Mouse (Mus musculus): Measurements from ENCODE around the gene Sfta2.

Gene Sfta2

DNA sequence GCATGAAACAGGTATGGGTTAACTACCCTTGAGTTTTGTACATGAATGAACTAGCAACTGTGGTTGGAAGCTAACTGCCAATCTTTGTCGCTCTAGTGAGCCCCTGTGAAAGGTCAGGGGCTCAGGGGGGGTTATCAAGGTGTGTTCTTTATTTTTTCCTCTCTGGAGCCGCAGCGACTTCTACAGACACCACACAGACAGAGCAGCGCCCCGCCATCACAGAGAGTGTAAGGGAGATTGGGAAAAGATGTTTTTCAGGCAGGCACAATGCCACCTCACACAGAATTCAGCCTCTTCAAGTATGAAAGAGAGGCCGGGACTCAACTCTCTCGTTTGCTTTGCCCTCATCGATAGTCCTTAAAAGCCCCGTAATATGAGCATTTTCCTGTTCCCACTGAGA lies 9.2 kb upstream of the Sfta2 start:
- DNase-seq (ENCODE audit: low read depth, low spot score) = no peak

DNA sequence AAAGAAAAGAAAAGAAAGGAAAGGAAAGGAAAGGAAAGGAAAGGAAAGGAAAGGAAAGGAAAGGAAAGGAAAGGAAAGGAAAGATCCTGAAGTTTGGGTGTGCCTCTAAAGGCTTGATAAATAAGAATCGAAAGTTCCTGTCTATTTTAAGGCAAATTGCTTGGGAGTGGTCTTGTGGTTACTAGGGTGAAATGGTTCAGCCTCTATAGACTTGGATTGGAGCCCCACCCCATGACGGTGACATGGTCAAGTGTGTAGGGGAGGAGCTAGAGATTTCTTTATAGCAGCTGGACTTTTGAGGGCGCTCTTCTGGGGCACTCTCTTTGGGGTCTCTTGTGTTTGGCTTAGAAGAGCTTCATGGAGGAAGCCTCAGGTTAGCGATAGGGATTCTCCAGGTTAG lies 7.6 kb upstream of the Sfta2 start:
- no peak for DNase-seq (ENCODE audit: low read depth, low spot score)

DNA sequence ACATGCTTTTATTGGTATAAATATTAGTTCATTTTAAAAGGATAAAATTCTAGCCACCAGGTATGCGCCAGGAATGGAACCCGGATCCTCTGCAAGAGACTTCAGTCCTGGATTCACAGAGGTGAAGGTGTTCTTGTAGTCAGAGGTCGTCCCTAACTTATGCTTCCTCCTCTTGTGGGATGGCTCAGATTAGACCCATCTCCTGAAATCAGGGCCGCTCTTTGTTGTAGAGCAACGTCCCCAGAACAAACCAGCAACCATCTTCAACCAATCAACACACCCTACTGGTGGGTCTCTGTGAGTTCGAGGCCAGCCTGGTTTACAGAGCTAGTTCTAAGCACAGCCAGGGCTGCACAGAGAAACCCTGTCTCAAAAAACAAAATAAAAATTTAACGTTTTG lies 6.9 kb upstream of the Sfta2 start:
- DNase-seq (ENCODE audit: low read depth, low spot score) = no peak

DNA sequence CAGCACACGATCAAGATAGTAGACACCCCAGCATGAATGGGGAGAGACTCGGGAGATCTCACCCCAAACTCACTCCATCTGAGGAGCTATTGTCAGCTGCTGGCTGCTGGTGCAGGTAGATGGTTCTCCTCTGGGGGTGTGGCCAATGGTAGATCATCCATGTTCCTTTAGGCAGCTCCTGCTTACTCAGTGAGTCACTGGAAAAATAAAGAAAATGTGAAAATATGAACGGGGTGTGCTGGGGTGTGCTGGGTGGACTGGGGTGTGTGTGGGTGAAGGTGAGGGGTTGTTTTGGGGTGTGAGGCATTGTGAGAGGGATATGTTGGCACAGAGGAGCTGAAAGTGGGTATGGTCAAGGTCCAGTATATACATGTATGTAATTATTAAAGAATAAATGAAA lies 4.0 kb upstream of the Sfta2 start:
- no peak for DNase-seq (ENCODE audit: low read depth, low spot score)

DNA sequence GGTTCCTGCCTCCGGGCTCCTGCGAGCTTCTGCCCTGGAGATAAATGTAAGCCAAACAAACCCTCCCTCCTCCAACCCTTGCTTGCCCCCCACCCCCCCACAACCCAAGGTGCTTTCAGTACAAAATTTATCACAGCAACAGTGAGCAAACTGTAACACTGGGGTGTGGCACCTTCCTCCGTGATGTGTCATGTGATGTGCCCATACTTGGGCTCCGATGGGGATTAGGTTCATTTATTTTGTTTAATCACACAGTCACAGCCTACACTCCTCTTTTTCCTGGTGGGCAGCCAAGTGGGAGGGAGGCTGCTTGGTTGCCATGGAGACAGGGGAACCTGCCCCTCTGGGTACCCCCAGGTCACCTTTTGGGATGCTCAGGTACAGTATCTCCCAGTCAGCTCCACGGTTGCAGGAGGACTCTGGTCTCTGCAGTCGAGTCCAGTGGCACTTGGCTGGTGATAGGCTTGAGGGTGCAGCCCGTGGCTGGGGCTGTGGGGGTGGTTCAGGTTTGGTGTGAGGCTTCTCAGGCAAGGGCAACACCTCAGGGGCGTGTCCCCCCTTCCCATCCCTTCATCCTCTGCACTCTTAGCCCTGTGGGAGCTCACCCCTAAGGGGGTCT lies 496 bp downstream of the Sfta2 start:
- DNase-seq (ENCODE audit: low read depth, low spot score) = no peak

DNA sequence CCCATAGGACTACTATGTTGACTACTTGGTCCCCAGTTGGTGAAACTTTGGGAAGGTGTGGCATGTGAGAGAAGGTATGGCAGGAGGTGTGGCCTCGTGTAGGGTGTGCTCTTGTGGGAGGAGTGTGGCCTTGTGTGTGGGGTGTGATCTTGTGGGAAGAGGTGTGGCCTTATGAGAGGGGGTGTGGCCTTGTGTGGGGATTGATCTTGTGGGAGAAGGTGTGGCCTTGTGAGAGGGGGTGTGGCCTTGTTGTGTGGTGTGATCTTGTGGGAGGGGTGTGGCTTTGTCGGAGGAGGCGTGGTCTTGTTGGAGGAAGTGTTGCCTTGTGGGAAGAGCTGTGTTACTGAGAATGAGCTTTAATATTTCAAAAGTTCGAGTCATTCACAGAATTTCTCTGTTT lies 15.8 kb downstream of the Sfta2 start:
- DNase-seq (ENCODE audit: low read depth, low spot score) = no peak

DNA sequence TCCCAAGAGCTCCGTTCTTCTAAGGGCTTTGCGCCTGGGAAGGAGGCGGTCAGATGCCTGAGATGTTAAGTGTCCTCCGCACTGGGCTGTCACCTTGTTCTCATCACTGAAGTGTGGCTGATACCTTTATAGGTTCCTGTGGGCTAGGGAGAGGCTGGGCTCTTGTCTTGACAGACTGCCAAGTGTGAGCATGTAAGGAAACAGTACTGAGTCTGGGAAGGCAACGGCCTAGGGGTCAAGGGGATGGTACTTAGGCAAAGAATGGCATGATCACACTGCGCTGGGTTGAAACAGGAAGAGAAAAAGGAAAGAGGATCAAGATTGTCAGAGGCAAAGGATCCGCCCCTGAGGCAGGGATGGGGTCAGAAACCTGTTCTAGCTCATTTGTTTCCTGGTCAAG lies 25.2 kb downstream of the Sfta2 start, which contains the start of gene Gm9573:
Gm9573 (minus strand) TSS at position 101 of the 400 bp plus-strand sequence.
- no peak for DNase-seq (ENCODE audit: low read depth, low spot score)

DNA sequence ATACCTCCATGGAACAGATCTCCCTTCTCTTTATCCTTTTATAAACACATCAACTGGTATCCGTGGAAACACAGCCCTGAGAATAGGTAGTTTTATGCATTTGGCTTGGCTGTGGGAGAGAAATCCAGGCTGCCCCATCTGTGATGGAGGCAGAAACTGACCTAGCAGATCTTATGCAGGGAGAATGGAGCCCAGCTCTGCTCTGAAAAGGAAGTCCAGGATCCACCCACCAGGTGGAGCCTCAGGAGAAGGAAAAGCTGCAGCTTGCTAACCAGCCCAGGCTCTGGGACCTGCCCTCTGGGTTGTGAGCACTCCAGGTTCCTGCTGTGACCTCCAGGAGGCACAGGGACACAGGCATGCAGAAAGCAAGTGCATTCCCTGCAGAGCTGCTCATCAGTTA lies 32.6 kb downstream of the Sfta2 start:
- DNase-seq (ENCODE audit: low read depth, low spot score) = no peak

DNA sequence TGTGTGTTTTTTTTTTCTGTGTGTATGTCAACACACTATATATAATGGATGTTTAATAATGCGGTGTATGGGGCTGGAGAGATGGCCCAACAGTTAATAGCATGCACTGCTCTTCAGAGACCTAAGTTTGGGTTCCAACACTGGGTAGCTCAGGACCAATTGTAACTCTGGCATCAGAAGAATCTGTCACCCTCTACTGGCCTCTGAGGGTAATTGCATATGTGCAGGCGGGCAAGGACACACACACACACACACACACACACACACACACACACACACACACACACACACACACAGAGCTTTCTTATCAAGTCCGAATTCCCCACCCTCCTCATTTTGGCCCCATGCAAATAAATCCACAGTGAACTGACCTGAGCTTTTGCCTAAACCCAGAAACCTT lies 33.9 kb downstream of the Sfta2 start:
- DNase-seq (ENCODE audit: low read depth, low spot score) = no peak

DNA sequence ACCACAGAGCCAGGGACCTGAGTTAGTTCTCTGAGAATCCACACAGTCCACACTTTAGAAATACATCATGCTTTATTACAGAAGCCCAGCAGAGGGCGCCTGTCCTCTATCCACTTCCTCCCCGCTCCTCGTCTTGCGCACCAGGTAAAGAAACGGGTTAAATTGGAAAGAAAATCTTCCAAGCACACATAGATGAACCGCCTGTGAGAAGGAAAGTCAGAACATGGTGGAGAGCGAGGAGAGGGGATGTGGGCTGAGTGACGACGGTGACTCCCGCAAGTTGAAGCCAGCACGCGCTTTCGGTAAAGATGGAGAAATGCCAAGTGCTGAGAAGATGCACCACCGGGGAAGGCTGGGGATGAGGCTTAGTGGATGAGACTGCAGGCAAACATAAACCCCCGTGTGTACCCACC lies 34.4 kb downstream of the Sfta2 start:
- peak; percentile 59 for DNase-seq (ENCODE audit: low read depth, low spot score)

DNA sequence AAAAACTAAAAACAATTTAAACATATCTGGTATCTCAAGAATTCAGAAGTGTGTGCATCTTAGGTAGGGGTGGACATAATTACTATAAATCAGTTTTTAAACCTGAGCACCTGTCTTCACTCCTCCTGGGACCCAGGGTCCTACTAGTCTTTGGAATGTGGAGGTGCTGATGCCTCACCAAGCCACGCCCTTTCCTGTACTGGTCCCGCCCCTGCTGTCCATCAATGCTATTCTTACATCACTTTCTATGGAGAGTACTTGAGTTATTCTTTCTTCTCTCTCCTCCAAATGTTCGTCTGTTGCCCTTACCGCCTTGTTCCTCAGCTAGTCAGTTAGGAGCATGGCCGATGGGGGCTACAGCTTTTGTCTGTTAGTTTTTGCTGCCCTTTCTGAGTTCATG lies 35.0 kb downstream of the Sfta2 start:
- no peak for DNase-seq (ENCODE audit: low read depth, low spot score)

DNA sequence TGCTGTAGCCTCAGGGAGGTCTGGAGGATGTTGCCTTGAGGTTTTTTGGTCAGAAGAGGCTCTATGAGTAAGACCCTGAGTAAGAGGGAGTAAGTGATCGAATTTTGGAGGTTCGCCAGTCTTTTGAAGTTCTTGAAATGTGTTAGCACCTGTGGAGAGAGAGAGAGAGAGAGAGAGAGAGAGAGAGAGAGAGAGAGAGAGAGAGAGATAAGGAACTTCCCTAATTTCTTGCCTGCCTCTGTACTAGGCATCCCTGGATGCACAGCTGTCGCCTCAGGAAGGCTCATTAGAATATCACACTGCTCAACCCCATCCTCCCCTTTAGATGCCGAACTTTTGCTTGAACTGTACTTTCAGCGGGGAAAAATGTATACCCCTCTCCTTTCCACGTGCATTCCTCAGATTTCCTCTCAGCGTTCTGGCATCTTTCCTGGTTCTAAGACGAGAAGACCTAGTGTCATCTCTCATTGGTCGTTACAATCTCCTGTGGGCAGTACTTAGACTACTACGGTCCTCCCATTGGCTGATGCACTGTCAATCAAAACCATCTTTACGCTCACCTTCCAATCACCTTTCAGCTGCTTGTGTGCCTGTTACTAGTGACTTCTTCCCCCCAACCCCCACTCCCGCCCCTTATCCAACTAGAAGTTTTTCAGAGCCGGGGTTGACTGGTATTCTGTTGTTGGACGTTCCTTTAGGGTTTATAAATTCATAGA lies 37.3 kb downstream of the Sfta2 start:
- peak; percentile 31 for DNase-seq (ENCODE audit: low read depth, low spot score)

DNA sequence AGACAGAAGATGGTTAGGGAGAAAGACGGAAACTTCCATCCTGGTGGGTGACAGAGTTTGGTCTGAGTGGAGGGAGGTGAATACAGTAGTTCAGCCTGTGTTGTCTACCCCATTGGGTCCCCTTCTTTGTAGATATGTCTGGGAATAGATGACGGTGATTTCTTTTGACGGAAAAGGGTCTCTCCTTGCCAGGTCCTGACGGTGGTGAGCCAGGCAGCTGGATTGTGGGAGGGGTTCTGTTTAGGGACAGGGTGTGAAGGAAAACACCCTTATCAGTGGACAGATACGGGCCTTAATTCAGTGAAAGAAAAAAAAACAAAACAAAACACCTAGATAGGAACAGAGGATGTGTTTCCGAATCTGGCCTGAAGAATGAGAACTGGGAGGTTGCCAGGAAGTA lies 38.0 kb downstream of the Sfta2 start:
- no peak for DNase-seq (ENCODE audit: low read depth, low spot score)

DNA sequence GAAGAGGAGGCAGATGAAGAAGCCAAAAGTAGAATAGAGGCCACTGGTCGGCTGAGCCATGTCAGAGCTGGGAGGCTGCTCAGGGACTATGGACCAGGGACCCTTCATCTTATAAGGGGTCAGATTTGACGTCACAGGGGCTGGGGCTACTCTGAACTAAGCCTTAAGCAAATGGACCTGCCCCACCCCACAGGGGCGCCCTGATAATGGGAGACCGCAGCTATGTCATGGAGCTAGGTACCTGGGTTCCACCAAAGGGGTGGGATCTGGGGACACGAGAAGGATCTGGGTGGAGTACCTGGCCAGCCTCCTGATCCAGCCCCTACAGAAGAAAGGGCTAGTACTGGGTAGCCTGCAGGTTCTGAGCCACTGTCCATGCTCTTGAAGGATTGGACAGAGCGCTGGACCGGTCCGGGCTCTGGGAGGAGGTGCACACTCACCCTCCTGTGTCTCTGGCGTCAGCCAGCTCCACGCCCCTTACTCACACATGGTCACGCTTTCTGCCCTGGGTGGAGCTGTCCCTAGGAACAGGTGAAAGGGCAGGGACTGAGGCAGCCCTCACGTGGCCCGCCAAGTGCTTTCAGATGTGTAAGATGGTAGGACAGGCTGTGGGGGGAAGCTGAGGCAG lies 42.4 kb downstream of the Sfta2 start, which contains the start of gene Mucl3:
Mucl3 (minus strand) TSS at position 87 of the 628 bp plus-strand sequence.
- no peak for DNase-seq (ENCODE audit: low read depth, low spot score)

DNA sequence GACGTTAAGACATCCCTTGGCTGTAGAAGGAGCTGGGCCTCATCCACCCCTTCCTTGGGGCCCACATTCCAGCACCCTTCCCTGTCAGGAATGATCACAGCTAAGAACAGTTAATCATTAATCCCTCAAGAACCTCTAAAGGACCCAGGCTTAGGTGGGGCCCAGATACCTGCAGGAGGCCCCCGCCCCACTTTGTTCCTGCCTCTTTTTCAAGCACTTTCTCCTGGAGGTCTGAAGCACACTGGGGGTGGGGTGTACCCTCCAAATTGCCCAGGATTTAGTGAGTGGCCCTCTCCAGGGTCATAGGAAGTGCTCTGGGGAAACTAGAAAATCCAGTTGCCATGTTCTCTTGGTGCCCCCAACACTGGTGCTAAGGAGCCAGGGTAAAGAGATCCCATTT lies 48.1 kb downstream of the Sfta2 start:
- DNase-seq (ENCODE audit: low read depth, low spot score) = no peak

DNA sequence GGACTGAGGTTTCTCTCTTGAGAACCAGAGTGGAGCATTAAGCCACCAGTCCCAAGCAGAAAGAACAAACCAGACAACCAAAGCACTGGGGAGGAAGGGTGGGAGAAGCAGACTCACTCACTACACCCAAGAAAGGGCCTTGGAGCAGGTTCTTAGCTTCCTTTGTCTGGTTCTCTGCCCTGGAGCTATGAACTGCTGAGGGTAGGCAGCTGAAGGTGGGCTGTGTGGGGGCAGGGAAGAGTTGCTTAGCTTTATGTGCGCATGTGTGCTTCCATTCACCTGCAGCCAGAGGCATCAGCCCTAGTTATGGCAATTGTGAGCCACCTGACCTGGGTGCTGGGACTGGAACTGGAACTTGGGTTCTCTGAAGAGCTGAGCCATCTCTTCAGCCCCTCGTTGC lies 51.7 kb downstream of the Sfta2 start:
- no peak for DNase-seq (ENCODE audit: low read depth, low spot score)

DNA sequence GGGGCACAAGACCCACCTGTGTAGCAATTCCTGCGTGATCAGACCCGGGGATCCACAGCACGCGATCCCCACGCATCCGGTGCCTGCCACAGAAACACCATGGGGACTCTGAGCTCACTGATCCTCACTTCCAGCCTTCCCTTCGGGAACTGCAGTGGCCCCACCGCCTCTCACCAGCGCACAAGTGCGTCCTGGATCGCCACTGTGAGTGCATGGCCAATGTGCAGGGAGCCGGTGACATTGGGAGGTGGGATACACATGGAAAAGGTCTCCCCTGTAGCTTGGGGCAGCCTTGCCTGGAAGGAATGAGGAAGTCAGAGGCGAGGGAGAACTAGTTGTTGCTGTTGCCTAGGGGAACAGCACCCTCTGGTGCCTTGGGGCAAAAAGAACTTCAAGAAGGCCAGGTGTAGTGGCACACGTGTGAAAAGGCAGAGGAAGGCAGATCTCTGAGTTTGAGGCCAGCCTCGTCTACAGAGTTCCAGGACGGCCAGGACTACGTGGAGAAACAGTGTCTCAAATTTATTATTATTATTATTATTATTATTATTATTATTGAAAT lies 64.7 kb downstream of the Sfta2 start:
- no peak for DNase-seq (ENCODE audit: low read depth, low spot score)

DNA sequence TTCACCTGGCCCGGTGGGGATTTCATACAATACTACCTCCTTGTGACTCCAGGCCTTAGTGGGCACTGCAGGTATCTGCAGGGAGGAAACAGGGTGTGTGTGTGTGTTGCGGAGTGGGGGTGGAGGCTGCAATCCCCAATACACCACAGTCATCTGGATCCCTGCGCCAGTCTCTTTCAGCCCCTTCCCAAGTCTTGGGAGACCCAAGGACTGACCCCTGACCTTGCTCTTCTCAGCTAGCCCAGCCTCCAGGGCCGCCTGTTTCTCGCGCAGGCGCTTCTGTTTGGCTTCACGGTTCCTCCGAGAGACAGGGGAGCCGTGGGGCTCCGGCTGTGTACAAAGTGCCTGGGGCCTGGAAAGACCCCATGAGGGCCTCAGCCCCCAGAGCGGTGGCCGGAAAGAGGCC lies 65.5 kb downstream of the Sfta2 start:
- peak; percentile 23 for DNase-seq (ENCODE audit: low read depth, low spot score)

DNA sequence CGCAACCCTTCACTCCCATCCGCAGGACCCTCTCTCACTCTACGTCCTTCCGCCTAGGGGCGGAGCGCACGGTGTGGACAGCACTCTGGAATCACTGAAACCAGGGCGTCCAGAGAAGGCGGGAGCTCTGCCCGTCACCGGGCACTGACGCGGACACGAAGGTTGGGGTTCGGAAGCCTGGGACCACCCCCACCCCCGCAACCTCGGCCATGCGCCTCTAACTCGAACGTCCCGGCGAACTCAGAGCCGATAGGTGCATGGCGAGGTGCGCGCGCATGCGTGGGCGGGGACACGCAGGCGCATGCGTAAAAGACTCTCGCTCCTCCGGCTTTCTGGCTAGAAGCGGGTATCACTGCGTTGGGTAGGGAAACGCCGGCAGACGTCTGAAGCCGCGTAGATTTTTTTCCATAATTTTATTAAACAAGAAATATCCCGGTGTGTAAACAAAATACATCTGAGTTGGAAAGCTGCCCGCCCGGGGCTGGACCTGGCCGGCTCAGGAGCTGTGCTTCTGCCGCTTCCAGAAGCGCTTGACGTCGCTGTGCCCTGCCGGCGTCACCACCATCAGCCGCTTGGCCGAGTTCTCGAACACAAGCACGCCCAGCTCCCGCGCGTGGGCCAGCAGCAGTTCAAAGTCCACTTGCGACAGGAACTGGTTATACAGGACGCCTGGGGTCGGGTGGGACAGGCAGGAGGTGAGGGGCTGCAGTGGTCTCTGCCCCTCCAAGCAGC lies 66.2 kb downstream of the Sfta2 start, which contains the start of gene Vars2:
Vars2 (minus strand) TSS at position 259 of the 732 bp plus-strand sequence.
- DNase-seq (ENCODE audit: low read depth, low spot score) = peak; percentile 93

DNA sequence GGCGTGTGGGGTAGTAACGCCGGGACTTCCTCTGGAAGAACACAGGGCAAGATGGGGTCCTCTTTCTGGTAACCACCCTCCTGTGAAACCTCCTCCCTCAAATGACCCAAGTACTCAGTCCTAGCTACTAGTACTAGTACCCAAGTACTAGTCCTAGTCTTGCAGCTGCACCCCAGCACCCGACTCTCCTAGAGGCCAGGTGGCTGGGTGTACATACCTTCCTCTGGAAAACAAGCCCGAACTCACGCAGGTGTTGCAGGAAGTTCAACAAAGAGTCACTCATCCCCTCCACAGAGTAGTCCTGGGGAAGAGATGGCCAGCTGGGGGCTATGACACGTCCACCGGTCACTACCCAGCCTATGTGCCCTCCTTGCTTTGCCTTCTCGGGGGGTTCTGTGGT lies 68.4 kb downstream of the Sfta2 start:
- no peak for DNase-seq (ENCODE audit: low read depth, low spot score)

DNA sequence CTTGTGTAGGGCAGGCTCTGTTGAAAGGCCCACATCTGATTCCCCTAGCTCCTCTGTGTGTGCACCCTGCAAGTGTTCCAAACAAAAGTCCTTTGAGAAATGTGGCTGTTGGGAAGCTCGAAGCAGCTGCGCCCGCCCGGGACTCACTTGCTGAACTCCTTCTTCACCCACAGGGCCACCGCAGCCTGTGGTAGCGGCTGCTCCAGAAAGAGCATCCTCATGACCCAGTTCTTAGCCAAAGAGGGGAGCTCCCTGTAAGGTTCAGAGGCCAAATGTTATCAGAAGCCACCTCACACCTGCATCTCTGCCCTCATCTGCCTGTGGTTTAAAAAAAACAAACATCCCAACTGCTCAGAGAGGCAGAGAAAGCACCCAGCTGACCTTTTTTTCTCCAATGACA lies 70.5 kb downstream of the Sfta2 start:
- DNase-seq (ENCODE audit: low read depth, low spot score) = no peak

DNA sequence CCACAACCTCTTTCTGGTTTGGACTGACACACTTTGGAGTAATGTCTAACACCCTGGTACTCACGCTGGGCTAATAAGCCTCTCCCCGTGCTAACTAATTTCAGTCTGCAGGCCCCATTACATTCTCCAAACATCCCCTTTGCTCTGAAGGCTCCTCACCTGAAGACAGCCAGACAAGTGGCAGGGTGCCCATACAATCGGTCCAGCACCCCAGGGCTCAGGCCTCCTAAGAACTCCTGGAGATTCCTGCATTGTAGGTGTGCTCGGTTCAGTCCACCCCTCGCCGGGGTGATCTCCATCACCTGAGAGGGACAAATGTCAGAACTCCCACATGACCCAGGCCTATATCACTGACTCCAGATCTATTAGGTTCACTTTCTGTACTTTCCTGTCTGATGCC lies 71.2 kb downstream of the Sfta2 start:
- DNase-seq (ENCODE audit: low read depth, low spot score) = no peak
